Mouse (Mus musculus) intestine, embryonic 16.5 days (tissue): ENCODE results near the gene Pirt. TPM values are rescaled to one million over a fixed set of nuclear protein-coding genes. Genes with fewer than 3 reads are reported as not detected.
A peak's percentile ranks its signal among the peaks of the same experiment; 100 is the strongest.

Experiments used
- ATAC-seq: fragments of 200-750 bp; cut with Nextera tagmentation; 2 replicates; pipeline ENCODE4 v1.8.0; 2017; ENCODE audit warnings: moderate TSS enrichment, moderate library complexity
- H3K27ac ChIP-seq: fragments of 300-500 bp; sonication (generic); 2 replicates; pipeline ENCODE4 v1.5.1; 2014; ENCODE audit warnings: mild to moderate bottlenecking, low read length
- H3K27me3 ChIP-seq: fragments of 300-500 bp; sonication (generic); replicated peaks from 2 replicates; pipeline ENCODE4 v1.6.1; 2014; ENCODE audit warnings: low read length, control low read depth, mixed read lengths; ENCODE audit not compliant: control insufficient read depth, insufficient read depth
- H3K36me3 ChIP-seq: fragments of 300-500 bp; sonication (generic); 2 replicates; pipeline ENCODE4 v1.6.1; 2014; ENCODE audit warnings: low read length, control low read depth; ENCODE audit not compliant: control insufficient read depth, insufficient read depth
- H3K4me1 ChIP-seq: fragments of 300-500 bp; sonication (generic); 2 replicates; pipeline ENCODE4 v1.6.1; 2014; ENCODE audit warnings: low read length, control low read depth, mixed read lengths; ENCODE audit not compliant: control insufficient read depth, insufficient read depth
- H3K4me2 ChIP-seq: fragments of 300-500 bp; sonication (generic); 2 replicates; pipeline ENCODE4 v1.6.1; 2014; ENCODE audit warnings: low read depth, low read length, control low read depth
- H3K4me3 ChIP-seq: fragments of 300-500 bp; sonication (generic); 2 replicates; pipeline ENCODE4 v1.5.1; 2014; ENCODE audit warnings: mild to moderate bottlenecking, low read length
- H3K9ac ChIP-seq: fragments of 300-500 bp; sonication (generic); 2 replicates; pipeline ENCODE4 v1.6.1; 2014; ENCODE audit warnings: low read depth, low read length
- H3K9me3 ChIP-seq: fragments of 300-500 bp; sonication (generic); 2 replicates; pipeline ENCODE4 v1.6.1; 2016; ENCODE audit warnings: low read length, control low read depth; ENCODE audit not compliant: control insufficient read depth
- WGBS: fragments of 180-500 bp; shearing (Covaris S2); extraction: QIAGEN DNeasy Blood & Tissue Kit; methylation state at CpG from one replicate; pipeline ENCODE4 v1.1.7; 2014; 5-methylcytosine and 5-hydroxymethylcytosine counted together
- polyA plus RNA-seq: library from polyadenylated mRNA; unstranded; fragments of >200 nt; fragmentation: Nextera tagmentation; extraction: Ambion mirVana; gene quantifications from 2 replicates; pipeline ENCODE4 v1.2.1, GENCODE M21; 2015

The Pirt gene
- polyA plus RNA-seq, 1 experiment from 2014 or later = 6.8 TPM

DNA sequence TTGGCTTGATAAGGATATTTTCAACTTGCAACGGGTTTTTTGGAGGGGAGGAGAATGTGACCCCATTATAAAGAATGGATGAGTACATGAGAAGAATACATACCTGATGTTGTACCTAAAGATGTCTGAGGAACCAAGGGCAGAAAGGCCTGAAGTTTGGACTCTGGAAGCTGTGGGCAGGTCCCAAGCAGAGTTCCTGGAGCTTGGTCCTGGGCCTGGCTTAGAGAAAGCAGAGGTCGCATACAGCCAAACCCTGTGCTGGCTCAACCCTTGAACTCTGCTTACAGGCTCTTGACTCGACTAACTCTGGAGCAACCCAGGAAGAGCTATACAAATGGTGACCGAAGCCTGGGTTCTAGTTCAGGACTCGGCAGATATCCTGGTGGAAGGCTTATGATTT lies 30.2 kb downstream of the Pirt start:
- no peak overlapping the region for H3K9ac ChIP-seq
- no peaks in the 10 kb centered on the region for H3K9me3 ChIP-seq
- no peak overlapping the region for H3K27ac ChIP-seq
- H3K27me3 ChIP-seq = no peaks in the 10 kb centered on the region
- no peak overlapping the region for H3K4me2 ChIP-seq
- H3K36me3 ChIP-seq = no peaks in the 10 kb centered on the region
- H3K4me1 ChIP-seq = no peaks in the 10 kb centered on the region
- WGBS = 93% methylated on average over 5 of the region's 5 CpGs
- H3K4me3 ChIP-seq = no peak overlapping the region
- ATAC-seq = no peak

DNA sequence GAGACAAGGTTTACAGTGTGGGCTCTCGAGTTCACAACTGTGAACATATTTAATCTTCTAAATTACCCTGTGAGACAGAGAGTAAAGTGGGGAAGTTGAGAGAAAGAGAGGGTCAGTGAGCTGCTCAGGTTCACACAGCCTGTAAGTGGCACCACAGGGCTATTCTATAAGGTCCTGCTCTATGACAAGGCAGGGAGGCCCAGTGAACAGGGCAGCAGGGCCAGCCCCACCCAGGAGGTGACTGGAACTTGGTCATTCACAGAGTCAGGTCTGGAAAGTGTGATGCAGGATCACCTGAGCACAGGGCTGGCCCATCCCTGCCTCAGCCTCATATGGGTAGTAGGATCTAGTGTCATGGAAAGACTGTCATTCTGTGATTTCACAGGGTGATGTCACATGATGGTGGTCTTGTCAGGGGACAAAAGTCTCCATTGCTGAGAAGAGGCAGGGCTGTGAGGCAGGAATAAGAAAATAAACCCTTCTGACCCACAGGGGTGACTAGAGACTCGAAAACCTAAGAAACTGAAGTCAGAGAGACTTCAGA lies 33.5 kb downstream of the Pirt start:
- ATAC-seq = peak; percentile 74
- no peak overlapping the region for H3K4me3 ChIP-seq
- no peak overlapping the region for H3K4me2 ChIP-seq
- no peaks in the 10 kb centered on the region for H3K4me1 ChIP-seq
- H3K27ac ChIP-seq = no peak overlapping the region
- H3K9ac ChIP-seq = no peak overlapping the region
- WGBS = 64% methylated on average over 2 of the region's 2 CpGs
- no peaks in the 10 kb centered on the region for H3K9me3 ChIP-seq
- H3K36me3 ChIP-seq = no peaks in the 10 kb centered on the region
- no peaks in the 10 kb centered on the region for H3K27me3 ChIP-seq

DNA sequence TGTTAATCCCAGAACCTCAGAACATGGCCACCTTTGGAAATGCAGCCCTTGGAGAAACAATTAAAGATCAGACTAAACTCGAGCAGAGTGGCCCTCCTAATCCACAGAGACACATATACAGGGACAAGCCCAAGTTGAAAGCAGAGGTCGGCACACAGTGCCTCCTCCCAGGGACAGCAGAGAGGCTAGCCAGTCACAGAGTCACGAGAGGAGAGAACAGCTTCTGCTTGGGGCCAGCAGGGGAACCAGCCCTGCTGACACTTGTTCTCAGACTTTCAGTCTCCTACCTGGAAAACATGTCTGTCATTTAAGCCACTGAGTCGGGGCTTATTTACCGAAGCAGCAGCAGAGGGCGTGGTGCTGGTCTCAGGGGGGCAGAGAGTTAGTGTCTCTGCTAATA lies 34.7 kb downstream of the Pirt start:
- Histone ChIP-seq H3K27me3 (no peaks in the 10 kb centered on the region), H3K4me1 (no peaks in the 10 kb centered on the region), H3K4me2 (no peak overlapping the region), H3K9ac (no peak overlapping the region), H3K36me3 (no peaks in the 10 kb centered on the region), H3K4me3 (no peak overlapping the region), H3K27ac (peak overlapping the region; percentile 48), H3K9me3 (no peaks in the 10 kb centered on the region)
- WGBS = 53% methylated on average over 6 of the region's 6 CpGs
- ATAC-seq = peak; percentile 77

DNA sequence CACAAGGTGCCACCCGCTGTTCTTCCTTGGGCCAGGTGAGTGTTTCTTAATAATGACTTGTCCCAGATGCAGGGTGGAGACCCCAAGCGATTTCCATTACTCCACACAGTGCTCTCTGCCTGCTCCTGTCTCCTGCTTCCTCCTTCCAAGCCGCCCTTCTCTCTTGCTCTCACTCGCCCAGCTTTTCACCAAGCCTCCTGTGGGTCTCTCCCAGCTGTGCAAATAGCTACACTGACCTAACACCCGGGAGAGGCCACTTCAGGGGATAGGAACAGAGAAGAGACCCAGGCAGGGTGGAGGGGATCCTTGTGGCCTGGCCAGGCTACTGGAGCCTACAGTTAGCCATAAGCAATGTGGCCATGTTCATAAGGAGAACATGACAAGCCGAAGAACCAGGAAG lies 35.1 kb downstream of the Pirt start:
- H3K4me3 ChIP-seq = no peak overlapping the region
- no peaks in the 10 kb centered on the region for H3K36me3 ChIP-seq
- H3K9ac ChIP-seq = no peak overlapping the region
- no peaks in the 10 kb centered on the region for H3K27me3 ChIP-seq
- H3K27ac ChIP-seq = peak overlapping the region; percentile 48
- ATAC-seq = peak; percentile 71
- H3K4me2 ChIP-seq = no peak overlapping the region; the same call in 1 of the 2 replicates
- 65% methylated on average over 6 of the region's 6 CpGs for WGBS
- no peaks in the 10 kb centered on the region for H3K9me3 ChIP-seq
- H3K4me1 ChIP-seq = no peaks in the 10 kb centered on the region

DNA sequence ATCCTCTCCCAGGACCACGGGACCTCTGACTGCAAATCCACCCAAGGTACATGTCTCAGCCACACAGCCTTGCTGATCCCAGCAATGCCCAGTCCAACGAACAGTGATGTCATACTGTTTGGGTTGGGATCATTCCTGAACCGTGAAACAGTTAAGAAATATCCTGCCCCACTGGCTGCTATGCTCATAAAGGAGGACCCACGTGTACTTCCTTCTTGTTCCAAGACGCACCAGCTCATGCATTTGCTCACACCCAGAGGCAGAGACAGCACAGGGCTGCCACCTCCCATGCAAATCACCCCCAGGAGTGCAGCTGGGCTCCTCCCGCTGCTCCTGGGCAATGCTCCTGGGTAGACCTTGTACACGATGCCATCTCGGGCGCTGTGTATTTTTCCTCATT lies 44.5 kb downstream of the Pirt start, which contains the start of gene Tmem238l:
Gene Tmem238l (plus strand): TSS at position 336 of the 400 bp plus-strand sequence.
- peak; percentile 48 for ATAC-seq
- no peak within 1 kb of the TSS for H3K4me2 ChIP-seq
- H3K9me3 ChIP-seq = no peaks in the 10 kb centered on the region
- H3K9ac ChIP-seq = no peak within 1 kb of the TSS
- H3K36me3 ChIP-seq = no peaks in the 10 kb centered on the region
- H3K4me1 ChIP-seq = 0 out of 2 replicates have a peak, but pooled peaks cover 7% of the 10 kb centered on the region
- 64% methylated on average over 9 of the region's 9 CpGs for WGBS
- no peak within 1 kb of the TSS for H3K4me3 ChIP-seq
- H3K27ac ChIP-seq = peak within 1 kb of the TSS; percentile 56; the same call in 1 of the 2 replicates
- H3K27me3 ChIP-seq = no peaks in the 10 kb centered on the region

DNA sequence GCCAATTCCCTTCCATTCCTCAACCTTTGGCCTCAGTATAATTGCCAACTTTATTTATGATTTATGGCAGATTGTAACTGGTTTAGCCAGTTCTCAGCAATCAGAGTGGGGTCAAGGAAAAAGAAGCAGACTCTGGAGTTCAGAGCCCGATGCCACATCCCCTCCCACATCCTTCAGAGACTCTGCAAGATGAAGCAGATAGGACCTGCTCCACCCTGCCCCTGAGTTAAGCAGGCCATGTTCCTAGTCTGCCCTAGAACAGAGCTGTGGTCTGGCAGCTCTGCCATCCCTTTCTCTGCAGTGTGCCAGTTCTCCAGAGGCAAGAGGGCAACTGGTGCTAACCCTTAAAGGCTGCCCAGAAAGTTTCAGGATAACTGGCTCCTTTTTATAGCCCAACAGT lies 49.0 kb downstream of the Pirt start:
- WGBS = 32% methylated on average over 1 of the region's 1 CpGs
- H3K4me1 ChIP-seq = peaks cover 7% of the 10 kb centered on the region; the same call in 1 of the 2 replicates

DNA sequence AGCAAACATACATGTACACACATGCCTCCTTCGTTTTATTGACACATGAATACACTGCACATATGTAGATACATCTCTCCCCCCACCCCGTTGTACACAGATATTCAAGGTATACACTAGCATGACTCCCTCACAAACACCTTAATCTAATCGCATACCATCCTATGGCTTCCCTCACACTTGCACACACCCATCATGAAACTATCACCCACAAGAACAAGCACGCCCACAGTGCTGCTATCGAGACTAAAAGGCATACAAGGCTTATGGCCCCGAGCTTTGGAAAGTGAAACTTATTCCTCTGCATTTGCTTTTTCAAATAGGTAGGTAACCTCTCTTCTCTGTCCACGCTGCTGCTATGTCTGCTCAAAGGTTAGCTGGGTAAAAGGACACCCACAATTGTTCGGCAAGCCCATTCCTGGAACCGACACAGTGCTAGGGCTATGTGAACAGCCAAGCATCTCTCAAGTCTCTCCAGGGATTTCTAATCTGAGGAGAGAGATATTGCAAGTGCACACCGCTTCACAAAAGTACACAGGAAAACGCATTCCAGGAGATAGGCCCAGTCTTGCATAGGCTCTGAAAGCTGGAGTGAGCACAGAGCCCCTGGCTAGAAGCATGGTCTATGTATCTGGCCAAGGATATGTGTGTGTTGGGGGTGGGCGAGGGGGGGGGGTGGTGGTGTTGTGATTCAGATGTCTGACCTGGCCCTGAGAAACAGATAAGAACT lies 49.8 kb downstream of the Pirt start:
- ATAC-seq = peak; percentile 41
- H3K27ac ChIP-seq = peak overlapping the region; percentile 87

More for the DNA sequence above, 49.0 kb downstream of the Pirt start:
- Histone ChIP-seq H3K4me3 (no peak overlapping the region), H3K27ac (peak overlapping the region; percentile 87), H3K9ac (no peak overlapping the region), H3K4me2 (0 out of 2 replicates have a peak overlapping the region, but pooled peaks have one; percentile 16), H3K36me3 (no peaks in the 10 kb centered on the region), H3K9me3 (no peaks in the 10 kb centered on the region), H3K27me3 (no peaks in the 10 kb centered on the region)
- peak; percentile 89 for ATAC-seq

DNA sequence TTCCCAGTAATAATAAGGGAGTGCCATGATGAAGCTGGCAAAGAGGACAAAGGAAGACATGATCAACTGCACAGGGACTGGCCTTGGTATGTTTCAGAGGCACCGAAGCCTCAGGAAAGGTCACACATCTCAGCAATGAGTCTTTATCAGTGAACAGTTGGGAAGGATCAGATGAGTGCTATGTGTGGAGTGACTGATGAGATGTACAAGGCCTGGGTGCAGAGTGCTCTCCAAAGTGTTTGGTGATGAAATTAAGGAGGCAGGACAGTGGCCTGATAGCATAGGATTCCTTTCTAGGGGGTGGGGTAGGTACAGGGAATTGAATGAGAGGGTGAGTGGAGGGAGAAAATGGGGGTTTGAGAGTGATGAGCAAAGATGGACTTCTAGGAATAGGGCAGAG lies 51.7 kb downstream of the Pirt start:
- no peak overlapping the region for H3K9ac ChIP-seq
- H3K27me3 ChIP-seq = no peaks in the 10 kb centered on the region
- H3K4me2 ChIP-seq = no peak overlapping the region
- no peaks in the 10 kb centered on the region for H3K9me3 ChIP-seq
- no peak overlapping the region for H3K27ac ChIP-seq
- no peak overlapping the region for H3K4me3 ChIP-seq
- peaks cover 3% of the 10 kb centered on the region; the same call in 1 of the 2 replicates for H3K4me1 ChIP-seq
- no peaks in the 10 kb centered on the region for H3K36me3 ChIP-seq
- 89% methylated on average over 1 of the region's 1 CpGs for WGBS
- ATAC-seq = no peak

More for the DNA sequence above, 49.8 kb downstream of the Pirt start:
- no peaks in the 10 kb centered on the region for H3K9me3 ChIP-seq
- H3K27me3 ChIP-seq = no peaks in the 10 kb centered on the region
- no peaks in the 10 kb centered on the region for H3K36me3 ChIP-seq
- peaks cover 7% of the 10 kb centered on the region; the same call in 1 of the 2 replicates for H3K4me1 ChIP-seq
- H3K4me3 ChIP-seq = no peak overlapping the region
- no peak overlapping the region for H3K9ac ChIP-seq
- WGBS = 61% methylated on average over 12 of the region's 12 CpGs
- peak overlapping the region; percentile 13; the same call in 1 of the 2 replicates for H3K4me2 ChIP-seq

DNA sequence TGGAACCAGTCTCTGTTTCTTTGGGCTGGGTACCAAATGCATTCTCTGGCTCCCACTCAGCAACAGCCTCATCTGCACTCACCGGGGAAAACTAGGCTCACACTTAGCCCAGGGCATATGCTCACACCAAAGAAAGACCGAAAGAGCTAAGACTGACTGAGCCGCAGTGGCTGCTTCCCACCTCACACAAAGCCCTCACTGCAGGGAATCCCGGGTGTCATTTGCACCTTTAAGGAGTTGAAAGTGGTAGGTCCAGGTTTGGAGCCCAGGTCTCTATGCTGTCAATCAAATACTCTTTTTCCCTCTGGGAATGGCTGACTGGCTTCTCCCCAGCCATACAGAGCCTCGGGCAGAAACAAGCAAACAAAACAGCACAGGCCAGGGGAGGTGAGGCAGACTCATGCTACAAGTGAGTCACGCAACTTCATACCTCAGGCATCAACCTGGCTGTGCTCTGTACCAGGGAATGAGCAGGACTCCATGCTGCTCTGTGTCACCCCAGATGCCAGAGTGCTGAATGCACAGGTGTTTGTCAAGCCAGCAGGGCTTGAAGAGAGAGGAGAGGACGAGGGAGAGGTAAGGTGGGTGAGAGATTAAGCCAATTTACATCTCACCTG lies 54.8 kb downstream of the Pirt start:
- no peak overlapping the region for H3K27ac ChIP-seq
- H3K4me1 ChIP-seq = peaks cover 4% of the 10 kb centered on the region; the same call in 1 of the 2 replicates
- H3K9ac ChIP-seq = no peak overlapping the region
- ATAC-seq = no peak
- H3K4me3 ChIP-seq = no peak overlapping the region
- no peak overlapping the region for H3K4me2 ChIP-seq
- H3K27me3 ChIP-seq = no peaks in the 10 kb centered on the region
- H3K36me3 ChIP-seq = no peaks in the 10 kb centered on the region
- WGBS = 23% methylated on average over 7 of the region's 7 CpGs
- no peaks in the 10 kb centered on the region for H3K9me3 ChIP-seq
